Mouse (Mus musculus) G1E (cell line): ENCODE results near the gene Armc5. TPM values are rescaled to one million over a fixed set of nuclear protein-coding genes. Genes with fewer than 3 reads are reported as not detected.

Experiments
- ATAC-seq: 2 replicates; pipeline ENCODE4 v1.8.0; 2016; ENCODE audit warnings: mild to moderate bottlenecking; ENCODE audit not compliant: insufficient number of reproducible peaks, poor library complexity, low FRiP score, severe bottlenecking; ENCODE audit errors: extremely low read depth
- DNase-seq: peaks from one replicate; pipeline ENCODE4 v3.0.0; 2012; ENCODE audit warnings: low spot score
- H3K27me3 ChIP-seq: 2 replicates; pipeline ENCODE4 v1.6.1; 2012; ENCODE audit warnings: mild to moderate bottlenecking, low read length, inconsistent platforms; ENCODE audit not compliant: insufficient read depth
- H3K36me3 ChIP-seq: replicated peaks from 2 replicates; pipeline ENCODE3; 2012; ENCODE audit warnings: mild to moderate bottlenecking, inconsistent platforms
- H3K4me1 ChIP-seq: 2 replicates; pipeline ENCODE4 v1.6.1; 2012; ENCODE audit warnings: low read depth, low read length, inconsistent platforms, mixed read lengths; ENCODE audit not compliant: insufficient read depth
- H3K4me3 ChIP-seq: 2 replicates; pipeline ENCODE4 v1.5.1; 2012; ENCODE audit warnings: low read depth, mild to moderate bottlenecking, inconsistent platforms, low read length, moderate library complexity, mixed read lengths
- H3K9me3 ChIP-seq: replicated peaks from 2 replicates; pipeline ENCODE4 v1.6.1; 2012; ENCODE audit warnings: inconsistent platforms
- CTCF ChIP-seq: IDR thresholded peaks from 2 replicates; pipeline ENCODE4 v1.5.1; 2012; ENCODE audit warnings: low read depth, low read length, inconsistent platforms, mixed read lengths
- GATA1 ChIP-seq: IDR thresholded peaks from 2 replicates; pipeline ENCODE4 v1.6.1; 2012; ENCODE audit warnings: borderline replicate concordance, low read length, inconsistent platforms, mixed read lengths
- GATA2 ChIP-seq: IDR thresholded peaks from 2 replicates; pipeline ENCODE4 v1.6.1; 2012; ENCODE audit warnings: low read depth, low read length, inconsistent platforms, borderline replicate concordance
- POLR2AphosphoS5 ChIP-seq: IDR thresholded peaks from 2 replicates; pipeline ENCODE4 v1.6.1; 2012; ENCODE audit warnings: low read depth, low read length, inconsistent platforms; ENCODE audit not compliant: insufficient replicate concordance
- TAL1 ChIP-seq: conservative IDR thresholded peaks from 2 replicates; pipeline ENCODE4 v1.6.1; 2012; ENCODE audit warnings: low read depth, low read length, inconsistent platforms, mixed read lengths
- polyA plus RNA-seq: library from polyadenylated mRNA; stranded (reverse); fragments of >175 nt; gene quantifications from 2 replicates; pipeline ENCODE4 v1.2.3, GENCODE M21; 2012
- total RNA-seq, 2 experiments: library from RNA; stranded (forward) in 1 of 2; stranded (reverse) in 1 of 2; fragments of 200-1000 nt in 1 of 2; fragments of >200 nt in 1 of 2; fragmentation: Nextera tagmentation in 1 of 2; gene quantifications; 2 replicates each; pipeline ENCODE4 v1.2.3; 2014 to 2017

Gene Armc5
- total and polyA plus RNA-seq, 3 experiments: 5.6 to 22.8 (median 10.2) TPM

DNA sequence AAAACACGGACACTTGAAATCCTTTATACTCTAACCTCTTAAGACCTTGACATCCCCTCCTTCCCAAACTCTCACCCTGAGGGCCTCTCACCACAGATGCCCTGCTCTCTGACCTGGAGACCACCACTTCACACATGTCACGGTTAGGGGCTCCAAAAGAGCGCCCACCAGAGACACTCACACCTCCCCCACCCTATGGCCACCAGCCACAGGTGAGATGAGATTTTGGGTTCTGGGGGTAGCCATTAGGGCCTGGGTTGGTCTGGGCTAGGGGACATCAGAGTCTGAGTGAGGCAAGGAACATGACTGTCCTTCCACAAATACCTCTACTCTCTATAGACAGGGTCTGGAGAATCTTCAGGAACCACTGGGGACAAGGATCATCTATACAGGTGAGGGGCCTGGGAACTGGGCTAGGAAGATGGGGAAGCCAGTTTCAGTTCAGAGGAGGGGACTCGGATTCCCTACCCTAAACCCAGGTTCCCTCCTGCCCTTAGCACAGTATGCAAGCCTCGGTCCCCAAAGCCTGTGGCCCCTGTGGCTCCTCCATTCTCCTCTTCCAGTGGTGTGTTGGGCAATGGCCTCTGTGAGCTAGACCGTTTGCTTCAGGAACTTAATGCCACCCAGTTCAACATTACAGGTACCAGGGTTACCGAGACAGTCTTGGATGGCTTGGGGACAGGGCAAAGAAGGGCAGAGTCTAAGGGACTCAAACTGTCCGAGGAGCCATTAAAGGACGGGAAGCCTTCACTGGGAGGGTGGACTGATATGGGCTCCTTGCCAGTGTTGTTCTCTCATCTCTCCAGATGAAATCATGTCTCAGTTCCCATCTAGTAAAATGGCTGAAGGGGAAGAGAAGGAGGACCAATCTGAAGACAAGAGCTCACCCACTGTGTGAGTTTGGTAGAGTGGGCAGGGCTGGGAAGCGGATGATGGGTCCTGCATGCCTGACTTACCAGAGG, 11.2 kb downstream of the Armc5 start:
- Histone ChIP-seq H3K36me3 (peaks cover 21% of the 10 kb centered on the region), H3K4me1 (peaks cover 37% of the 10 kb centered on the region), H3K4me3 (no peak overlapping the region), H3K9me3 (no peaks in the 10 kb centered on the region), H3K27me3 (peaks cover 27% of the 10 kb centered on the region)
- TF ChIP-seq CTCF: no peak
- no peak for TF ChIP-seq GATA1
- TF ChIP-seq POLR2AphosphoS5: no peak
- TF ChIP-seq TAL1: no peak
- no peak for TF ChIP-seq GATA2
- ATAC-seq: no peak
- no peak for DNase-seq

DNA sequence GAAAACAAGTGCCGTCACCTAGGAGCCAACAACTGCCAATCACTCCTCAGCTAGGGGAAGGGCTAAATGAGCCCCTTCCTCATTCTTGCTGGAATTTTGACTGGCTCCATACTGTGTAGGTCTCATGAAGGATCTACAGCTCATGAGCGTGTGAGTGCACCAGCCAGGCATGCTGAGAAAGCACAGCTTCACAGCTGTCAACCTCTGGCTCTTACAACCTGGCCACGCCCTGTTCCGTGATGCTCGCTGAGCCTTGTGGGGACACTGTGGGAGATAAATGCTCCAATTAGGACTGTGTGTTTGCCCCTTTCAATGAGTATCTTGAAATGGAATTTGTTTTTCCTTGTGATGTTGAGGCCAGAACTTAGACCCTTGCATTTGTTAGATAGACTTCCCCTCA, 12.9 kb downstream of the Armc5 start:
- Histone ChIP-seq H3K9me3 (no peaks in the 10 kb centered on the region), H3K36me3 (peaks cover 8% of the 10 kb centered on the region), H3K4me1 (peaks cover 37% of the 10 kb centered on the region), H3K4me3 (no peak overlapping the region), H3K27me3 (peaks cover 27% of the 10 kb centered on the region)
- ATAC-seq: no peak
- no peak for DNase-seq
- no peak for TF ChIP-seq GATA2
- no peak for TF ChIP-seq TAL1
- no peak for TF ChIP-seq GATA1
- no peak for TF ChIP-seq CTCF
- TF ChIP-seq POLR2AphosphoS5: no peak

GRCm38 (mm10) chr7:128251946-128252345, 14.8 kb downstream of the Armc5 start:
- no peaks in the 10 kb centered on the region for H3K9me3 ChIP-seq
- no peak for ATAC-seq
- H3K36me3 ChIP-seq: no peaks in the 10 kb centered on the region
- no peak for DNase-seq
- no peak overlapping the region for H3K4me3 ChIP-seq
- peaks cover 36% of the 10 kb centered on the region for H3K4me1 ChIP-seq
- TF ChIP-seq GATA2 (no peak), GATA1 (no peak), POLR2AphosphoS5 (no peak), CTCF (no peak), TAL1 (no peak)
- H3K27me3 ChIP-seq: peaks cover 27% of the 10 kb centered on the region

DNA sequence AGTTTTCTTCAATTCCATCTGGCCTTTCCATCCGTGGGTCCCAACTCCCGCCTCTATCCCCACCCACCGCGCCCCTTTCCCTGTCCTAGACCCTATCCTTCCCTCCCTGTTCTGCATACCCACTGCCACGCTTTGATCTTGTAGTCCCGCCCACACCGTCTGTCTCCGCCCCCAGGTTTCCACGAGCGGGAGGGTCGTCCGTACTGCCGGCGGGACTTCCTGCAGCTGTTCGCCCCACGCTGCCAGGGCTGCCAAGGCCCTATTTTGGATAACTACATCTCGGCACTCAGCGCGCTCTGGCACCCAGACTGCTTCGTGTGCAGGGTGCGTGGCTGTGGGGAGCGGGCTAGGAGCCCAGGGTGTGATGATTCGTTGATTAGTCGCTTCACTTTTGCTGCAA, 15.5 kb downstream of the Armc5 start:
- H3K4me3 ChIP-seq: no peak overlapping the region
- no peaks in the 10 kb centered on the region for H3K9me3 ChIP-seq
- H3K36me3 ChIP-seq: no peaks in the 10 kb centered on the region
- TF ChIP-seq TAL1: no peak
- TF ChIP-seq GATA2: no peak
- no peak for TF ChIP-seq CTCF
- no peak for TF ChIP-seq POLR2AphosphoS5
- no peak for TF ChIP-seq GATA1
- peaks cover 27% of the 10 kb centered on the region for H3K27me3 ChIP-seq
- ATAC-seq: no peak
- DNase-seq: no peak
- peaks cover 32% of the 10 kb centered on the region for H3K4me1 ChIP-seq

- Histone ChIP-seq H3K9me3 (no peaks in the 10 kb centered on the region), H3K4me3 (no peak overlapping the region), H3K36me3 (no peaks in the 10 kb centered on the region), H3K4me1 (peaks cover 31% of the 10 kb centered on the region), H3K27me3 (peaks cover 27% of the 10 kb centered on the region)
- no peak for TF ChIP-seq TAL1
- no peak for TF ChIP-seq GATA1
- TF ChIP-seq CTCF: no peak
- TF ChIP-seq POLR2AphosphoS5: no peak
- TF ChIP-seq GATA2: no peak
- ATAC-seq (no peak), DNase-seq (no peak)
Observed at GRCm38 (mm10) chr7:128254978-128255377, 17.8 kb downstream of the Armc5 start.

DNA sequence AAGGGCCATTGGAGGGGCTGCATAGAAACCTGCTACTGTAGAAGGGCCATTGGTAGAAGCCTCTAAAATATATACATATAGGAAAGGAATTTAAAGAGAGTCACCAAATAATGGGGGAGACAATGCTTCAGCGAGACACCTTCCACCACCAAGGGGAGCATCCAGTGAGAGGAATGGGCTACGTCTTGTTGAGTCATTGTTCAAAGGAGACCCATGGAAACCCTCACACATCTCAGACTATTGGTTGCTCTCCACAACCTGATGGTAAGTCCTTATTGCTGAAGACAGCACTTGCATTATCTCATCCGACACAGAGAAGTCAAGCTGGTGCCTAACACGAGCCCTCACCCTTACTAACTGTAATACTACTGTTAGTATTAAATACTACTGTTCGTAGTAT, 18.6 kb downstream of the Armc5 start:
- Histone ChIP-seq H3K4me3 (no peak overlapping the region), H3K27me3 (peaks cover 27% of the 10 kb centered on the region), H3K36me3 (no peaks in the 10 kb centered on the region), H3K4me1 (peaks cover 29% of the 10 kb centered on the region), H3K9me3 (no peaks in the 10 kb centered on the region)
- TF ChIP-seq TAL1: no peak
- TF ChIP-seq POLR2AphosphoS5: no peak
- TF ChIP-seq CTCF: no peak
- TF ChIP-seq GATA1: no peak
- TF ChIP-seq GATA2: no peak
- ATAC-seq (no peak), DNase-seq (no peak)
